Mouse (Mus musculus): ENCODE measurements around the gene Plekha6.

- no peak for TF ChIP-seq CTCF (IDR thresholded peaks at IDR 0.05; ENCODE audit: control insufficient read depth, insufficient read depth, insufficient replicate concordance, low read depth, low read length)
- no peak for TF ChIP-seq POLR2A (IDR thresholded peaks at IDR 0.05; ENCODE audit: control insufficient read depth, low read depth, low read length)
These were observed 123.9 kb downstream of the Plekha6 start for GRCm38 (mm10) chr1:133287880-133288279.

All from testis, adult 2 months (tissue).